Mouse (Mus musculus) intestine, embryonic 14.5 days (tissue): ENCODE data around the gene Carmil2. TPM values are rescaled to one million over a fixed set of nuclear protein-coding genes. Genes with fewer than 3 reads are reported as not detected.

ENCODE experiments used
- ATAC-seq: fragments of 200-750 bp; cut with Nextera tagmentation; replicated peaks from 2 replicates; pipeline ENCODE4 v1.8.0; 2017; ENCODE audit warnings: low read depth, moderate number of reproducible peaks, moderate TSS enrichment, moderate library complexity; ENCODE audit not compliant: low FRiP score, low TSS enrichment
- DNase-seq: peaks from one replicate; pipeline ENCODE4 v3.0.0-alpha.2; 2018; ENCODE audit warnings: low spot score
- H3K27ac ChIP-seq: fragments of 300-500 bp; sonication (generic); 2 replicates; pipeline ENCODE4 v1.5.1; 2014; ENCODE audit warnings: low read depth, mild to moderate bottlenecking, control low read depth
- H3K27me3 ChIP-seq: fragments of 300-500 bp; sonication (generic); replicated peaks from 2 replicates; pipeline ENCODE4 v1.6.1; 2014; ENCODE audit warnings: low read length, control low read depth; ENCODE audit not compliant: control insufficient read depth, insufficient read depth
- H3K36me3 ChIP-seq: fragments of 300-500 bp; sonication (generic); 2 replicates; pipeline ENCODE4 v1.6.1; 2014; ENCODE audit warnings: low read length, control low read depth; ENCODE audit not compliant: control insufficient read depth, insufficient read depth
- H3K4me1 ChIP-seq: fragments of 300-500 bp; sonication (generic); replicated peaks from 2 replicates; pipeline ENCODE4 v1.6.1; 2014; ENCODE audit warnings: low read length, control low read depth, mixed read lengths; ENCODE audit not compliant: control insufficient read depth, insufficient read depth
- H3K4me2 ChIP-seq: fragments of 300-500 bp; sonication (generic); 2 replicates; pipeline ENCODE4 v1.6.1; 2014; ENCODE audit warnings: low read length
- H3K4me3 ChIP-seq: fragments of 300-500 bp; sonication (generic); 2 replicates; pipeline ENCODE4 v1.5.1; 2014; ENCODE audit warnings: low read depth, low read length, control low read depth, mixed read lengths
- H3K9ac ChIP-seq: fragments of 300-500 bp; sonication (generic); 2 replicates; pipeline ENCODE4 v1.6.1; 2014; ENCODE audit warnings: mild to moderate bottlenecking, low read length
- H3K9me3 ChIP-seq: fragments of 300-500 bp; sonication (generic); 2 replicates; pipeline ENCODE4 v1.6.1; 2016; ENCODE audit warnings: low read length, control low read depth; ENCODE audit not compliant: control insufficient read depth
- WGBS: fragments of 180-500 bp; shearing (Covaris S2); extraction: QIAGEN DNeasy Blood & Tissue Kit; methylation state at CpG from one replicate; pipeline ENCODE4 v1.1.7; 2014; 5-methylcytosine and 5-hydroxymethylcytosine counted together
- polyA plus RNA-seq: library from polyadenylated mRNA; unstranded; fragments of >200 nt; fragmentation: Nextera tagmentation; extraction: Ambion mirVana; gene quantifications from 2 replicates; pipeline ENCODE4 v1.2.1, GENCODE M21; 2014

The Carmil2 gene
- polyA plus RNA-seq, 1 experiment from 2014 or later = 1.1 TPM

DNA sequence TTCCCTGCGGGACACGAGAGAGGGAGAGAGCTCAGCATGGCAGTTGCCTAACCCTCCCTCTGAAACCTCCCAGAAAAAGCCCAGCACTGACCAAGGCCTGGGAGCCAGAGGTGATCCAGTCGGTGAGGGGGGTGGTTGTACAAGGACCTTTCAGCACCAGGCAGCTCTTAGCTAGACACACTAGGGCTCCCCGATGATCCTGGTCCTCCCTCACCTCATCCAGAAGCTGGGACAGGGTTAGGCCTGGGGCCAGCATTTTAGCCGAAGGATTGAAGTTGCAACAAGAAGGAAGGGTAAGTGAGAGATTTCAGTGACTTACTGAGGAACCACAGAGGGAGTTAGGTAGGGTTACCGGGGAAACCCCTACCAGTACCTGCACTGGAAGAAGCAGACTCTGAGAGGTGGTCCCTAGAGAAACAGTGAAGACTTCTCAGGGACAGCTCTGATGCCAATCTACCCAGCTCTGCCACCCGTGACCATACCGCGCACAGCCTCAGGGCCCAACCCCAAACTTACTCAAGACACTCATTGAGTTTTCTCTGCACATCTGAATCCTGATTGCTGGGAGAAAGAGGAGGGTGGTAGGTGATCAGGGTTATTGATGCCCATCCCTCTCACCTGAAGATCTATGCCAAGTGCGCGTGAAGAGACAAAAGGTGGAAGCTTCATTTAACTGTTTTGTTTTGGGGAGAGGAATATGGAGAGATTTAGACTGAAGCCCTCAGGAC is 13.6 kb downstream of the Carmil2 start:
- 91% methylated on average over 11 of the region's 11 CpGs for WGBS
- Histone ChIP-seq H3K9ac (peak overlapping the region; percentile 52; the same call in 1 of the 2 replicates), H3K4me1 (peaks cover 12% of the 10 kb centered on the region; the same call in 1 of the 2 replicates), H3K27ac (no peak overlapping the region), H3K4me3 (peak overlapping the region; percentile 68; the same call in 1 of the 2 replicates), H3K4me2 (peak overlapping the region; percentile 95), H3K27me3 (0 out of 2 replicates have a peak, but pooled peaks cover 3% of the 10 kb centered on the region), H3K9me3 (no peaks in the 10 kb centered on the region), H3K36me3 (peaks cover 34% of the 10 kb centered on the region)
- no peak for ATAC-seq
- DNase-seq = no peak

DNA sequence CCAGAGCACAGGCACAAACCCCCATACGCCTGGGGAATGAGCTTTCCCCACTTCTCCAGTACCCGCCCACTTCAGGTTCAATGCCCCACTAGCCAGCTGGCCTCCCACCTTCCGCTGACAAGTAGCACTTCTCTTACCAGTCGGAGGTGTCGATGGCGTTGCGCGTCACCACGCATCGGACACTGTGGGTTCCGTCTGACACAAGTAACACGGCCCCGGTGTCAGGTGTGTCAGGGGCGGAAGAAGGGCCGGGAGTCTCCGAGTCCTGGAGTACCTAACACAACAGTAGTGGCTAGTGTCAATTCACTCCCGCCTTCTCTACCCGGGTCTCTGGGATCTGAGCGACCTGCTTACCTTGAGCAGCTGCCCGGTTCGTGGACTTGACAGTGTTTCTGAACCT is 14.5 kb downstream of the Carmil2 start:
- Histone ChIP-seq H3K4me2 (peak overlapping the region; percentile 95), H3K4me3 (peak overlapping the region; percentile 68), H3K9me3 (no peaks in the 10 kb centered on the region), H3K27me3 (no peaks in the 10 kb centered on the region), H3K9ac (peak overlapping the region; percentile 52), H3K4me1 (peaks cover 12% of the 10 kb centered on the region; the same call in 1 of the 2 replicates), H3K27ac (peak overlapping the region; percentile 89; the same call in 1 of the 2 replicates), H3K36me3 (peaks cover 34% of the 10 kb centered on the region)
- no peak for DNase-seq
- under 1% methylated on average over 21 of the region's 21 CpGs for WGBS
- peak; percentile 48 for ATAC-seq

DNA sequence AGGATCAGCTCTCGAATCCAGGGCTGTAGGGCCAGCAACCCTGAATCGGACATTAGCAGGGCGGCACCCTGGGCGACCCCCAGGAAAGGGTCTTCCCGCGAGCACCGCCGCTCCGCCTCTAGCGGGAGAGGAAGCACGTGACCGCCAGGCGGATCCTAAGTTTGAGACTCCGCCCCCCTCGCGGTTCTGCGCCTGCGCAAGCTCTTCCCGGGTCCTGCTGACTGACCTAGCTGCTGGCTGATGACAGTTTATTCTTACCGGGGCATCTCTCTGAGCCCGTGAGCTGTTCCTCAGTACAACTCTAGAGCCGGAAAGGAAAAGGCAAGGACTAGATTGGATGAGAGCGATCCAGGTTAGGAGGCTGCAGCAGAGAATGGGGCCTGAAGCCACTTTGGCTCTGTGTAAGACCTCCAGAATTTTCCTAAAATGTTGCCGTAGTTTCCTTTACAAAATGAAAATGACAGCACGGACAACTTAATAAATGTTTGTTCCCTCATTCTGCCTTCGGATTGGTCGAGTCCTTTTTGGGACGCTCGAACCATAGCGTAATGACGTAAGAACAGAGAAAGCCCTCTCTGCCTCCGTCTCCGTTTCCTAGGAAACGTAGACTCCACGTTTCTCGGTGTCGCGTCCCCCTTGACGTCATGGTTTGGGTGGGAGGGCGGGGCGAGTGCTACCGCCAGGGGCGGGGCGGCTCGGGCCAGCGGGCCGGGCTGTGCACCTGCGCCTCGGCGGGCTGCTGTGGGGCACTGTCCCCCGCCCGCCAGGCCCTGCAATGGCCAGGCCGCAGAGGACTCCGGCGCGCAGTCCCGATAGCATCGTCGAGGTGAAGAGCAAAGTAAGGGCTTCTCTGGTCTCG is 15.1 kb downstream of the Carmil2 start, which contains the start of the genes Acd and Pard6a:
Acd (minus strand) TSS at position 137 of the 859 bp plus-strand sequence.
Pard6a (plus strand) TSS at position 183 of the 859 bp plus-strand sequence.
- Histone ChIP-seq H3K27ac (peak within 1 kb of the TSS; percentile 89), H3K4me1 (peaks cover 12% of the 10 kb centered on the region; the same call in 1 of the 2 replicates), H3K9me3 (no peaks in the 10 kb centered on the region), H3K27me3 (no peaks in the 10 kb centered on the region), H3K36me3 (peaks cover 34% of the 10 kb centered on the region), H3K4me3 (peak within 1 kb of the TSS; percentile 68), H3K9ac (peak within 1 kb of the TSS; percentile 52), H3K4me2 (peak within 1 kb of the TSS; percentile 95)
- WGBS = 0% methylated on average over 60 of the region's 60 CpGs
- DNase-seq = peak; percentile 99
- ATAC-seq = peak; percentile 73

DNA sequence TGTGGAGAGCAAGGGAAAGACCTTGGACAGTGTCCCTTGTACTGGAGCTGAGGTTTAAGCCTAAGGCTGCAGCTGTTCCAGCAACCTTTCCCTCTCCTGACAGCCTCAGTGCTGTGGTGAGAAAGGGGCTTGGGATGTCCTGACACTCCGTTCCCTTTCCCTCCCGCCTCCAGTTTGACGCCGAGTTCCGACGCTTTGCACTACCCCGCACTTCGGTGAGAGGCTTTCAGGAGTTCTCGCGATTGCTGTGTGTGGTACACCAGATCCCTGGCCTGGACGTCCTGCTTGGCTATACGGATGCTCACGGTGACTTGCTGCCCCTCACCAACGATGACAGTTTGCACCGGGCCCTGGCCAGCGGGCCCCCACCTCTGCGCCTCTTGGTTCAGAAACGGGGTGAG is 15.9 kb downstream of the Carmil2 start:
- Histone ChIP-seq H3K36me3 (peaks cover 29% of the 10 kb centered on the region), H3K9ac (peak overlapping the region; percentile 52; the same call in 1 of the 2 replicates), H3K27me3 (no peaks in the 10 kb centered on the region), H3K4me3 (peak overlapping the region; percentile 68), H3K27ac (peak overlapping the region; percentile 89; the same call in 1 of the 2 replicates), H3K4me2 (peak overlapping the region; percentile 95), H3K9me3 (no peaks in the 10 kb centered on the region), H3K4me1 (peaks cover 15% of the 10 kb centered on the region; the same call in 1 of the 2 replicates)
- DNase-seq (no peak), ATAC-seq (no peak)
- 48% methylated on average over 18 of the region's 18 CpGs for WGBS

DNA sequence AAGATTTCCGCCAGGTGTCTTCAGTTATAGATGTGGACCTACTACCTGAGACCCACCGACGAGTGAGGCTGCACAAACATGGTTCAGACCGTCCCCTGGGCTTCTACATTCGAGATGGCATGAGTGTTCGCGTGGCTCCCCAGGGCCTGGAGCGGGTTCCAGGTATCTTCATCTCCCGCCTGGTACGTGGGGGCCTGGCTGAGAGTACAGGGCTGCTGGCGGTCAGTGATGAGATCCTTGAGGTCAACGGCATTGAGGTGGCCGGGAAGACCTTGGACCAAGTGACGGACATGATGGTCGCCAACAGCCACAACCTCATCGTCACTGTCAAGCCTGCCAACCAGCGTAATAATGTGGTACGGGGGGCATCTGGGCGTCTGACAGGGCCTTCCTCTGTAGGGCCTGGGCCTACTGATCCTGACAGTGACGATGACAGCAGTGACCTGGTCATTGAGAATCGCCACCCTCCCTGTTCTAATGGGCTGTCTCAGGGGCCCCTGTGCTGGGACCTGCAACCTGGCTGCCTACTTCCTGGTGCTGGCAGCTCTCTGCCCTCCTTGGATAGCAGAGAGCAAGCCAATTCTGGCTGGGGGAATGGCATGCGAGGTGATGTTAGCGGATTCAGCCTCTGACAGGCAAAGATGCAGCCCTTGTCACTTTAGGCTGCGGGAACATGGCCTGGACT is 16.8 kb downstream of the Carmil2 start:
- Histone ChIP-seq H3K9ac (no peak overlapping the region), H3K4me2 (no peak overlapping the region), H3K4me3 (no peak overlapping the region), H3K9me3 (no peaks in the 10 kb centered on the region), H3K27ac (no peak overlapping the region), H3K4me1 (peaks cover 17% of the 10 kb centered on the region; the same call in 1 of the 2 replicates), H3K27me3 (no peaks in the 10 kb centered on the region), H3K36me3 (peaks cover 20% of the 10 kb centered on the region)
- no peak for ATAC-seq
- no peak for DNase-seq
- 91% methylated on average over 24 of the region's 24 CpGs for WGBS

DNA sequence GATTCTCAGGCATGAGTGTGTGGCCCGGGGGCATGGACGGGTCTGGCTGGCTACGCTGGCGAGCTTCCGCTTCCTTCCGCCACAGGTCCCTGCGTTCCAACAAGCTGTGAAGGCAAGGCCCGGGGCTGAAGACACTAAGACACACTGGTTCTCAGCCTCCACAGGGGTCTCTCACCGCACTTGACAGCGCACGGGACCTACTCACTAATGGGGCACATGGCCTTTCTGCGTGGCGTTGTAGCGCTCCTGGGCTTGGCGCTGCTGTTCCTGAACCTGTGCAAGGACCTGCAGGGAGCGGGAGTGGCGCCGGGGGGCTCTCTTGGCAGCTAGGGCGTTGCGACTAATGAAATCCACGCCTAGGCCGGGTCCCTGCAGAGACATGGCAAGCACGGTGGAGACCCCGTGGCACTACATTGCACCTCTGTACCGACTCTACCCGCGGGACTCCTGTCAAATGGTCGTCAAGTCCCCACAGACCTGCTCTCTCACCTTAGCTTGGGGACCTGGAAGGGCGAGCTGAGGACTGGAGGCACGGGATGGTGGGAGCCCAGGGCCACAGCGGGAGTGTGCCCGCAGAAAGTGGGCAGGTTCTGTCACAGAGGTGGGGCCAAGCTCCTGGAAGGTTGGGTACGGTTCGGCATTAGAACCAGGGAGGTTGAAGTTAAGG is 18.2 kb downstream of the Carmil2 start:
- Histone ChIP-seq H3K27me3 (no peaks in the 10 kb centered on the region), H3K4me1 (peaks cover 17% of the 10 kb centered on the region; the same call in 1 of the 2 replicates), H3K9me3 (no peaks in the 10 kb centered on the region), H3K4me2 (no peak overlapping the region), H3K36me3 (peaks cover 13% of the 10 kb centered on the region), H3K4me3 (no peak overlapping the region), H3K27ac (no peak overlapping the region), H3K9ac (no peak overlapping the region)
- DNase-seq (no peak), ATAC-seq (no peak)
- 92% methylated on average over 34 of the region's 34 CpGs for WGBS

DNA sequence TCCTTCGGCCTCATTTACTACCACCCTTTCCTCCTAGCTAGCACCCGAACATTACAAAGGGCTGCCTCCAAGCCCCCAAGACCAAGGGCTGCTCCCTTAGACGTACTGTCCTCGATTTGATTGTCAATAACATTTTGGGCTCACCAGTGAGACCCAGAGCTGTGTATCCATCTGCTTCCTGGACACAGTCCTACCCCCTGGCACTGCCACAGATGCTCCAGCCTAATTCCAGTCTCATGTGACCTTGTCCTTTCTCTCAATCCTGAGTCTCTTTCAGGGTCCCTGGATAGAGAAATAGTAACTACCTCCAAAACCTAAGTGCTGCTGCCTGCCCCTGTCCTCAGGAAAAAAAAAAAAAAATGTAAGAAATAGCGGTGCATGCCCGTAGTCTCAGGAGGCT is 18.9 kb downstream of the Carmil2 start:
- ATAC-seq = no peak
- WGBS = 84% methylated on average over 6 of the region's 6 CpGs

More for the DNA sequence above, 18.9 kb downstream of the Carmil2 start:
- H3K4me2 ChIP-seq = no peak overlapping the region
- no peak overlapping the region for H3K9ac ChIP-seq
- no peak for DNase-seq
- H3K4me1 ChIP-seq = peaks cover 15% of the 10 kb centered on the region; the same call in 1 of the 2 replicates
- H3K36me3 ChIP-seq = peaks cover 13% of the 10 kb centered on the region
- H3K27me3 ChIP-seq = no peaks in the 10 kb centered on the region
- no peaks in the 10 kb centered on the region for H3K9me3 ChIP-seq
- H3K4me3 ChIP-seq = no peak overlapping the region
- H3K27ac ChIP-seq = no peak overlapping the region
